Mouse (Mus musculus): ENCODE measurements around the gene Kctd6. TPM values are rescaled to one million over a fixed set of nuclear protein-coding genes. Genes with fewer than 3 reads are reported as not detected.

Gene Kctd6
- total RNA-seq, 2 experiments from 2014 or later, result 23.5 to 24.5 TPM

GRCm38 (mm10) chr14:8212996-8213395, 944 bp upstream of the Kctd6 start:
- intact Hi-C loops (cut with DNase I), result loop anchor here (10.0 kb wide), 1 partner anchor 92 kb away; no protein-coding TSS in a partner anchor
- no peak for DNase-seq

DNA sequence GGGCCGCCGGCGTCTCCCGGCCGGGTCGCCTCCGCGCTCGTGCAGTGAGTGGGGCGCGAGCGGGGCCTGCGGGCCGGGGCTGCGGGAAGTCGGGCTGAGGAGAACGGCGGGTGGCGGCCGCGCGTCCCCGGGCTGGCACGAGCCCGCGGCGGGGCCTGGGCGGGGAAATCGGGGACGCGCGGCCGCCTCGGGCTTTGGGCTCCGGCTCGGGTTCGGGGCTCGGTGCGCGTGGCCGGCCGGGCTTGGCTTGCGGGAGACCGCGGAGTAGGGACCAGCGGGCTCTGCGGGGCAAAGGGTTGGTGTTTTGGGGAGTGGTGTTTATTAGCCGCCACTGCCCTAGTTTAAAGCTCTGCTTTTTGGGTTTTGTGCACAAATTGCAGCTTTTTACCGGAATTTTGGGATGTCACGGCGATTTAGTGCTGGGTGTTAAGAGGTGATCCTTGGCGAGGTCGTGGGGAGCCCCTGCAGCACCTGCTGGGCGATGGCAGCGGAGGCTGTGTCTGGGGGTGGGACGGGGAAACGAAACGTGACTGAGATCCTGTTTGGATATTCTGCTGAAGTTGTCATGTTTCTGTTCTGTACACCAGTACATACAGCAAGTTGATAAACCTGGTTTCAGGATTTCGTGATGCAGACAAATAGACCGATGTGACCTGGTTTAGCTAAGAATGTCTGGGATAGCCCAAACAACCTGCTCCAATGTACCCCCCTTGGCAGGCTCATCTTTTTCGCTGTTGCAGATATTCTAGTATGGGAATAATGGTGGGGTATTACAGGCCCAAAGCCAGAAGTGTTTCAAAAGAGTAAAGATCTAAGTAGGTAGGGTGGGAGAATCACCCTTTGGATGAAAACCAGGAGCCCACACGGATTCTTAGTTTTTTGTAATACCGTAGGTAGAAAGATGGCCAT, 613 bp downstream of the Kctd6 start:
- intact Hi-C loops (cut with DNase I), result loop anchor here (10.0 kb wide), 1 partner anchor 90 kb away; no protein-coding TSS in a partner anchor
- DNase-seq, result peak; percentile 82

DNA sequence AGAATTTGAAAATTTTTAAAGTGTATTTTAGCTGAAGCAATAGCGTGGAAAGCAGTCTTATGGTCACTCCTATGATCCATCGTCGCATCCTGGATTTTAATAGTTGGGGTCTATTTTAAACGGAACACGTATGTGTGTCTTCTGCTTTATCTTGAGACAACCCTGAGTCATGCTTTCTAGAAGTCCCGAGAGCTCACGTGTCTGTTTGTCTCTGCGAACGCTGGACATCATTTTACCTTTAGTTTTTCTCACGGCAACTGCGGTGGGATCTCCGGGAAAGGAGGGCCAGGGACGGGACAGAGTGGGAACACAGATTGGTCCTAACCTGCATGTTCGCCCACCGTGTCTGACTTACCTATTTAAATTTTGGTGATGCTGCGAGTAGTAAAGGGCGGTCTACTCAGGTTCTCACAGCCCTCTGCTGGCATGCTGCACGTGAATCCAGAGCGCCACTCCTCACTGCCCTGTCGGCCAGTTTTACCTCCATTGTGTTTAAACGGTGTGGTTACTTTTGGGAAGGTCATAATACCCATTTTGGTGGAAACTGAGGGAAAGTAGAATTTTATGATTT, 1.4 kb downstream of the Kctd6 start:
- intact Hi-C loops (cut with DNase I), result loop anchor here (10.0 kb wide), 1 partner anchor 90 kb away; no protein-coding TSS in a partner anchor
- no peak for DNase-seq

DNA sequence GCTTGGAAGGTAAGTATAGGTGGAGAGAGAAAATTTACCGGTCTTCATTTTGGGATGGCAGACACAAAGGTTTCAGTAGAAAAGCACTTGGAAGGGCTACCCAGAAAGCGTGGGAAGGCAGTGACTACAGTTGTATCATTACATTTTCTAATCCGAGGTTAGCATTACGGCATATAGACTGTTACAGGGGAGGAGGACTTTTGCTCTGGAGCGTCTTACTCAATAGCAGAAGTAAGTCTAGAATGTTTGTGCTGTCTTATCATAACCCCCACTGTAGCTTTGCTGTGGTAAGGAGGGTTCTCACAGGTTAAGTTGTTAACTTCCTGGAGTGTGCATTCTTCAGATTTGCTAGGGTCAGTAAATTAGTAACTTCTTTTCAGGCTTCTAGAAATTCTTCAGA, 2.2 kb downstream of the Kctd6 start:
- intact Hi-C loops (cut with DNase I), result loop anchor here (10.0 kb wide), 1 partner anchor 89 kb away; no protein-coding TSS in a partner anchor

GRCm38 (mm10) chr14:8218238-8218637, 4.3 kb downstream of the Kctd6 start:
- DNase-seq, result no peak
- intact Hi-C loops (cut with DNase I), result loop anchor here (10.0 kb wide), 1 partner anchor 87 kb away; no protein-coding TSS in a partner anchor

More for the DNA sequence above, 2.2 kb downstream of the Kctd6 start:
- no peak for DNase-seq

DNA sequence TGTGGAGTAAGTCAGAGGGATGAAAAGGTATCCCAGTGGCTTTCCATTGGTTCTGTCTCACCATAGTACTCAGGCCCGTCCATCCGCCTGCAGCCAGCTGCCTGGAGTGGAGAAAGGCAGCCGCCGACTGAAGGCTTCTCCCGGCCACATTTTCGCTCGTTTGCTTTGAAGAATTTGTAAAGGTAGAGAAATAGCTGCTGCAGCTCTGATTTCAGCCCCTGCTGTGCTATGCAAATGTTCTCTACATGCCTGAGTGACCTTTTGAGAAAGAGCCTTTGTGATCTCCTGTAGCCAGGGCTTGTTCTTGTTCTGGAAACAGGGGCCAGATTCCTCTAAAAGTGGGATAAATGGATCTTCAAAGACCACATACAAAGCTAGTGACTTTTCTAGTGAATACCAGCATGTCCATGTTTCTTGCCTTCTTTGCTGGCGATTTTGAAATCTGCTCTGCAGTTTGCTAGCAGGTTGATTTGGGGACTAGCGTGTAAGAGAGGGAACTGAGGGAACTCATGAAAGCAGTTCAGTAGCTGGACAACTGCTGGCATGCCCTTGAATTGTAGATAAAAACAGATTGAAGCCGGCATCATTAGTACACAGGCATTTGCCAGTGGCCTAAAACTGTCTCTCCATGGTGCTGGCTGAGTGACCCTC, 4.9 kb downstream of the Kctd6 start:
- peak; percentile 28 for DNase-seq
- intact Hi-C loops (cut with DNase I), result loop anchor here (10.0 kb wide), 1 partner anchor 86 kb away; no protein-coding TSS in a partner anchor

GRCm38 (mm10) chr14:8219876-8220275, 5.9 kb downstream of the Kctd6 start:
- no peak for DNase-seq
- intact Hi-C loops (cut with DNase I), result loop anchor here (10.0 kb wide), 1 partner anchor 85 kb away; no protein-coding TSS in a partner anchor

DNA sequence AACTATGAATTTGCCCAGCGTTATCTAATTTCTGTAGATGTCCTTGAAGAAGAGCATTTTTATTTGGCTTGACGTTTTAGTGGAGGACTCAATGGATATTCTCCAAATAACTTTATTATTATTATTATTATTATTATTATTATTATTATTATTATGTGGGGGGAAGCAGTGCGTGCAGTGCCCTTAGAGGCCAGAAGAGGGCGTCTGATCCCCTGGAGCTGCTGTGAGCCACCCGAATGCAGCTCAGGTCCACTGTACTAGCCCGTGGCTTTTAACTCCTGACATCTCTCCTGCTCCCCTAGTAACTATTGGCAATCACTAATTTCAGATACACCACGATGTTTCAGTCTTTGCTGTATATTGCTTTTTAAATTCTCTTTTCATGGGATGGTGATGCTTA, 6.4 kb downstream of the Kctd6 start:
- intact Hi-C loops (cut with DNase I), result no loop called here

DNA sequence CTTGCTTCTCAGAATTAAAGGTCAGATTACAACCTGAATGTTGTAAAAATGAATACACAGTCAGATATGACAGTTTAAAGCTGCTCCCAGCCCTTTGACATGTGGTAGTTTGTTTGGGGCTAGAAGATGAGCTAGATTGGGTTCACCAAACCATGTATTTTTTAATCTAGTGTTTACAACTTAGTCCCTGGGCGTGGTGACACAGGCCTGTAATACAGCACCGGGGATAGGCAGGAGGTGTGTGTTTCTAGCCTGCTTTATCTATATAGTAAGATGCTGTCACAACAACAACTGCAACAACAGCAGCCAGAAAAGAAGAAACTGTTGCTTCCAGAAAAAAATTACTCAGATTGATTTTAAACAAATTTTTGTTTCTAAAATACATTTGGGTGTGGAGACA, 7.0 kb downstream of the Kctd6 start:
- intact Hi-C loops (cut with DNase I), result no loop called here
- no peak for DNase-seq

More for the DNA sequence above, 6.4 kb downstream of the Kctd6 start:
- DNase-seq, result no peak

- intact Hi-C loops (cut with DNase I), result no loop called here
- DNase-seq, result no peak
Observed at GRCm38 (mm10) chr14:8222561-8222960, 8.6 kb downstream of the Kctd6 start.

DNA sequence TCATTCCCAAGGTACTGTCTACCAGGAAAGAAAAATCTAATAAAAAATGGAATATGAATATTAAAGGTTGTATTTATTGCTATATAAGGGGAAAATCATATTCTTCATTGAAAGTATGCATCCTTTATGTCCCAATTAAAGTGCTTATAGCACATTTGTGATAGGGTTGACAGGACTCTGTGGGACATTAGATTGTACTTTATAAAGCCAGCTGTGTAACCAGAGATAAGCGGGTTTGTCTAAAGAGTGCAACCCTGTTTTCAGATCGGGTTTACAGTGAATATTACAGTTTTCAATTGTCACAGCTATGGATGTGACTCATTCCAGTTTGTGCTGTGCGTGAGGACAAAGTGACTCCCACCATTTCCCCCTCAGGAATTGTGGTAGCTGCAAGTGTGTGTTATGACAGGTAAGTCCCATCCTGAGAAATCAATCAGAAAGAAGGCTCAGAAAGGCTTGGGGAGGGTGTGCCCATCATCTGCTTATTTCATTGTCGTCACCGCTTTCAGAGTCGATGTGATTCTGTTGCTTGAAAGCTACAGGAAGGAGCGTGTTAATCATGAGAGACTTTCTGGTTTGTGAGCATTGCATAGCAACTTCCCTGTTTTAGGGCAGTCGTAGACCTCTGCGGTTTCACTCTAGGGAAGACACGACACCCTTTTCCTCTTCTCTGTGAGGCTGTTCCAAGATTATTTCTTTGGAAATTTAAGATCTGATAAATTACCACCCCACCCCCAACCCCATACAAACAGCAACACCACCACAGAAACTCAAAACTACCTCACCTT, 9.8 kb downstream of the Kctd6 start:
- intact Hi-C loops (cut with DNase I), result no loop called here

GRCm38 (mm10) chr14:8224805-8225204, 10.9 kb downstream of the Kctd6 start:
- DNase-seq, result no peak
- intact Hi-C loops (cut with DNase I), result no loop called here

More for the DNA sequence above, 9.8 kb downstream of the Kctd6 start:
- DNase-seq, result no peak

- intact Hi-C loops (cut with DNase I), result no loop called here
- no peak for DNase-seq
Observed at GRCm38 (mm10) chr14:8229367-8230019, 15.6 kb downstream of the Kctd6 start.

DNA sequence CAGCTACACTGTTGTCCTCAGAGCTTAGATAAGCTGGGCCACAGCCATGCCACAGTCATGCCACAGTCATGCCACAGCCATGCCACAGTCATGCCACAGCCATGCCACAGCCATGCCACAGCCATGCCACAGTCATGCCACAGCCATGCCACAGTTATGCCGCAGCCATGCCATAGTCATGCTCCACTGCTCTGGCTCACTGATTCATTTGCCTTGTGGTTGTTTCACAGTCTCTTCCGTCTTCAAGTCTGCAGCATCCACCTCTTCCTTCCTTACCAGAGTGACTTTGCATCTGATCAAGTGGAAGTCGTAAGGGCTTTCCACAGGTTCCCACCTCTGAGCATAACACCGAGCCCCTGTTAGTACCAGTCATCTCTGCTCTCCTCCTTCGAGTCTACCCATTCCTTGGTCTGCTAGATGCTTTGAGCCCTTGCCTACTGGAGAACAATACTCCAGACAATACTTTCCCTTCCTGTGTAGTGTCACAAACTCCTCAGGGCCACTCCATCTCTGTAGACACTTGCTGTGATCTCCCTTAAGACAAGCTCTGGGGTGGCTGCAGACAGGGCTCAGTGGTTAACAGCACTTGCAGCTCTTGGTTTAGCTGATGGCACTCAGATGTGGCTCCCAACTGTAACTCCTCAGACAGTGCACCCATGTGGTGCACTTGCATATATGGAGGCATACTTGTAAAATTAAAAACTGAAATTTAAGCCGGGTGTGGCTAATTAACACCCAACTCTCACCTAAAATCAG, 18.4 kb downstream of the Kctd6 start:
- intact Hi-C loops (cut with DNase I), result no loop called here
- no peak for DNase-seq

GRCm38 (mm10) chr14:8233252-8233651, 19.3 kb downstream of the Kctd6 start:
- no peak for DNase-seq
- intact Hi-C loops (cut with DNase I), result no loop called here

- no peak for DNase-seq
- intact Hi-C loops (cut with DNase I), result loop anchor here (5.0 kb wide), 1 partner anchor 105 kb away; no protein-coding TSS in a partner anchor
Observed at GRCm38 (mm10) chr14:8241816-8242215, 27.9 kb downstream of the Kctd6 start.

- DNase-seq, result peak; percentile 48
- intact Hi-C loops (cut with DNase I), result loop anchor here (5.0 kb wide), 1 partner anchor 105 kb away; no protein-coding TSS in a partner anchor
Observed at GRCm38 (mm10) chr14:8242388-8242920, 28.5 kb downstream of the Kctd6 start.

DNA sequence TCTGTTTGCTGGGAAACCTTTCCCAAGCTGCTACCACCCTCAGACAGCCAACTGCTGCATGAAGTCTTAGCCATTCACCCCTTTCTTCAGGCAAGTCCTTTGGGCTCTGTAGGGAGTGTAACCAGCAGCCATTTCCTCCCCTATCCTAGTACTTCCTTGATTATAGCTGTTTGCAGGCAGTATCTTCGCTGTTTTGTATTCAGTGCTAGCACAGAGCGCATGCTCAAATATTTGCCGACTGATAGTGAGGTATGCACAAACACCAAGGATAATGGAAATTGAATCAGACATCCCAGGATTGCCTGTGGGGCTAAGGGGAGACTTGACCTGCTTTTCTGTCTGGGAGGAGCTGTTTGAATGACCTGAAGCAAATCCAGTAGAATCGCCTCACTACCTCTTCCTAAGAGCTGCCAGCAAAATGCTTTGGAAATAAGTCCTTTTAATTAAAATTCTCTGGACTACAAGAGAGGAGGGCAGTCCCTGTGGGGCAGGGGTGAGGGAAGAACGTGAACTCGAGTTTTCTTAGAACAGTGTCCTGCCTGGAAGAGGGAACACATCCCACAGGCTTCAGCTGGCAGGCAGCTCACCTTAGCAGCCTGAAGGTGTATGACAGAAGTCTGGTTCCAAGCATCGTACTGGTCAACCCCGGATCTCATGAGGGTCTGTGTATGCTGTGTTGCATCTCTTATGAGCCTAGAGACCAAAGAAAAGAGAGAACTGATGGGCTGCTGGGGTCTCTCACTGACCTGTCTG, 29.4 kb downstream of the Kctd6 start:
- DNase-seq, result no peak
- intact Hi-C loops (cut with DNase I), result loop anchor here (5.0 kb wide), 1 partner anchor 104 kb away; no protein-coding TSS in a partner anchor

Data from left cerebral cortex, postnatal 4 days (tissue).